Mouse (Mus musculus) stomach, embryonic 14.5 days (tissue): ENCODE measurements around the gene Zfp503. TPM values are rescaled to one million over a fixed set of nuclear protein-coding genes. Genes with fewer than 3 reads are reported as not detected.

Experiments
- ATAC-seq: fragments of 200-750 bp; cut with Nextera tagmentation; 2 replicates; pipeline ENCODE4 v1.8.0; 2017; ENCODE audit warnings: low read depth, moderate TSS enrichment; ENCODE audit not compliant: insufficient number of reproducible peaks, insufficient read depth, low FRiP score
- H3K27ac ChIP-seq: fragments of 300-500 bp; sonication (generic); 2 replicates; pipeline ENCODE4 v1.5.1; 2014; ENCODE audit warnings: mild to moderate bottlenecking, low read length, moderate library complexity, mixed read lengths
- H3K27me3 ChIP-seq: fragments of 300-500 bp; sonication (generic); 2 replicates; pipeline ENCODE4 v1.6.1; 2014; ENCODE audit warnings: low read length, control low read depth, mixed read lengths; ENCODE audit not compliant: control insufficient read depth, insufficient read depth
- H3K36me3 ChIP-seq: fragments of 300-500 bp; sonication (generic); 2 replicates; pipeline ENCODE4 v1.6.1; 2014; ENCODE audit warnings: mild to moderate bottlenecking, control low read depth, low read length, moderate library complexity, mixed read lengths; ENCODE audit not compliant: control insufficient read depth, insufficient read depth
- H3K4me1 ChIP-seq: fragments of 300-500 bp; sonication (generic); 2 replicates; pipeline ENCODE4 v1.6.1; 2014; ENCODE audit warnings: low read length, control low read depth, mixed read lengths; ENCODE audit not compliant: control insufficient read depth, insufficient read depth
- H3K4me2 ChIP-seq: fragments of 300-500 bp; sonication (generic); replicated peaks from 2 replicates; pipeline ENCODE4 v1.6.1; 2014; ENCODE audit warnings: low read depth, low read length, control low read depth
- H3K4me3 ChIP-seq: fragments of 300-500 bp; sonication (generic); 2 replicates; pipeline ENCODE4 v1.5.1; 2014; ENCODE audit warnings: low read depth, low read length, control low read depth
- H3K9ac ChIP-seq: fragments of 300-500 bp; sonication (generic); replicated peaks from 2 replicates; pipeline ENCODE4 v1.6.1; 2014; ENCODE audit warnings: low read depth, mild to moderate bottlenecking, control low read depth, low read length, moderate library complexity, mixed read lengths
- H3K9me3 ChIP-seq: fragments of 300-500 bp; sonication (generic); 2 replicates; pipeline ENCODE4 v1.6.1; 2016; ENCODE audit warnings: low read depth, low read length, control low read depth; ENCODE audit not compliant: control insufficient read depth
- WGBS: fragments of 180-500 bp; shearing (Covaris S2); extraction: QIAGEN DNeasy Blood & Tissue Kit; methylation state at CpG from one replicate; pipeline ENCODE4 v1.1.7; 2014; 5-methylcytosine and 5-hydroxymethylcytosine counted together
- polyA plus RNA-seq: library from polyadenylated mRNA; unstranded; fragments of >200 nt; fragmentation: Nextera tagmentation; extraction: Ambion mirVana; gene quantifications from 2 replicates; pipeline ENCODE4 v1.2.1, GENCODE M21; 2014

The Zfp503 gene
- polyA plus RNA-seq, 1 experiment from 2014 or later, result 15.2 TPM

- no peak overlapping the region for H3K4me3 ChIP-seq
- H3K27me3 ChIP-seq, result no peaks in the 10 kb centered on the region
- no peak overlapping the region for H3K27ac ChIP-seq
- ATAC-seq, result no peak
- no peaks in the 10 kb centered on the region for H3K9me3 ChIP-seq
- no peak overlapping the region for H3K9ac ChIP-seq
- H3K4me1 ChIP-seq, result peaks cover 5% of the 10 kb centered on the region; the same call in 1 of the 2 replicates
- 66% methylated on average over 5 of the region's 5 CpGs for WGBS
- no peaks in the 10 kb centered on the region for H3K36me3 ChIP-seq
- no peak overlapping the region for H3K4me2 ChIP-seq
These were observed 23.1 kb downstream of the Zfp503 start for GRCm38 (mm10) chr14:21966276-21966675.

- H3K27ac ChIP-seq, result no peak overlapping the region
- no peak overlapping the region for H3K9ac ChIP-seq
- peaks cover 5% of the 10 kb centered on the region; the same call in 1 of the 2 replicates for H3K4me1 ChIP-seq
- no peak for ATAC-seq
- no peak overlapping the region for H3K4me2 ChIP-seq
- H3K9me3 ChIP-seq, result no peaks in the 10 kb centered on the region
- no peak overlapping the region for H3K4me3 ChIP-seq
- no peaks in the 10 kb centered on the region for H3K27me3 ChIP-seq
- WGBS, result 55% methylated on average over 22 of the region's 22 CpGs
- no peaks in the 10 kb centered on the region for H3K36me3 ChIP-seq
These were observed 26.9 kb downstream of the Zfp503 start for GRCm38 (mm10) chr14:21962381-21963050.

- no peak overlapping the region for H3K4me2 ChIP-seq
- WGBS, result 47% methylated on average over 8 of the region's 8 CpGs
- ATAC-seq, result no peak
These were observed 30.2 kb downstream of the Zfp503 start for GRCm38 (mm10) chr14:21959243-21959642.

GRCm38 (mm10) chr14:21958643-21959042 lies 30.8 kb downstream of the Zfp503 start:
- Histone ChIP-seq H3K36me3 (no peaks in the 10 kb centered on the region), H3K27ac (no peak overlapping the region), H3K4me1 (no peaks in the 10 kb centered on the region), H3K27me3 (no peaks in the 10 kb centered on the region), H3K9ac (no peak overlapping the region), H3K4me3 (no peak overlapping the region), H3K9me3 (no peaks in the 10 kb centered on the region), H3K4me2 (no peak overlapping the region)
- ATAC-seq, result no peak
- 91% methylated on average over 5 of the region's 5 CpGs for WGBS

More at GRCm38 (mm10) chr14:21959243-21959642, 30.2 kb downstream of the Zfp503 start:
- Histone ChIP-seq H3K9me3 (no peaks in the 10 kb centered on the region), H3K36me3 (no peaks in the 10 kb centered on the region), H3K27ac (no peak overlapping the region), H3K4me3 (no peak overlapping the region), H3K27me3 (no peaks in the 10 kb centered on the region), H3K4me1 (no peaks in the 10 kb centered on the region), H3K9ac (no peak overlapping the region)

GRCm38 (mm10) chr14:21952541-21952940 lies 36.9 kb downstream of the Zfp503 start:
- WGBS, result 74% methylated on average over 7 of the region's 7 CpGs
- H3K9ac ChIP-seq, result no peak overlapping the region
- H3K27me3 ChIP-seq, result no peaks in the 10 kb centered on the region
- no peak overlapping the region for H3K27ac ChIP-seq
- H3K4me2 ChIP-seq, result no peak overlapping the region
- no peaks in the 10 kb centered on the region for H3K4me1 ChIP-seq
- H3K4me3 ChIP-seq, result no peak overlapping the region
- H3K36me3 ChIP-seq, result no peaks in the 10 kb centered on the region
- ATAC-seq, result no peak
- H3K9me3 ChIP-seq, result no peaks in the 10 kb centered on the region

GRCm38 (mm10) chr14:21951896-21952523 lies 37.4 kb downstream of the Zfp503 start:
- no peak for ATAC-seq
- no peaks in the 10 kb centered on the region for H3K9me3 ChIP-seq
- no peaks in the 10 kb centered on the region for H3K27me3 ChIP-seq
- no peak overlapping the region for H3K4me2 ChIP-seq
- no peak overlapping the region for H3K27ac ChIP-seq
- H3K9ac ChIP-seq, result no peak overlapping the region
- no peaks in the 10 kb centered on the region for H3K36me3 ChIP-seq
- no peaks in the 10 kb centered on the region for H3K4me1 ChIP-seq
- 49% methylated on average over 10 of the region's 10 CpGs for WGBS
- no peak overlapping the region for H3K4me3 ChIP-seq

- no peak overlapping the region for H3K27ac ChIP-seq
- H3K4me3 ChIP-seq, result no peak overlapping the region
- no peaks in the 10 kb centered on the region for H3K4me1 ChIP-seq
- no peaks in the 10 kb centered on the region for H3K27me3 ChIP-seq
- H3K9me3 ChIP-seq, result no peaks in the 10 kb centered on the region
- no peak overlapping the region for H3K9ac ChIP-seq
- H3K4me2 ChIP-seq, result no peak overlapping the region
- ATAC-seq, result no peak
- no peaks in the 10 kb centered on the region for H3K36me3 ChIP-seq
- 80% methylated on average over 9 of the region's 9 CpGs for WGBS
These were observed 44.5 kb downstream of the Zfp503 start for GRCm38 (mm10) chr14:21944946-21945345.

GRCm38 (mm10) chr14:21941581-21941980 lies 47.8 kb downstream of the Zfp503 start:
- H3K4me3 ChIP-seq, result no peak overlapping the region
- H3K27ac ChIP-seq, result no peak overlapping the region
- 66% methylated on average over 2 of the region's 2 CpGs for WGBS
- H3K4me1 ChIP-seq, result no peaks in the 10 kb centered on the region
- no peaks in the 10 kb centered on the region for H3K27me3 ChIP-seq
- no peak overlapping the region for H3K9ac ChIP-seq
- no peaks in the 10 kb centered on the region for H3K9me3 ChIP-seq
- no peak overlapping the region for H3K4me2 ChIP-seq
- no peaks in the 10 kb centered on the region for H3K36me3 ChIP-seq
- ATAC-seq, result no peak
